Comparison of ENCODE assay signal across 8 mouse cellular contexts in genomic region chr11:68555918-68556584, GRCm38 (mm10). TPM values are rescaled to one million over a fixed set of nuclear protein-coding genes. Genes with fewer than 3 reads are reported as not detected.
DNase-seq lines count a peak whose midpoint lies in the region.

Gene Mfsd6l (plus strand): TSS chr11:68556186.

- H3K36me3 ChIP-seq in forebrain, embryonic 10.5 days (replicated peaks): no peaks in the 10 kb centered on the region
- H3K36me3 ChIP-seq in midbrain, embryonic 10.5 days: no peaks in the 10 kb centered on the region

- H3K27ac ChIP-seq in forebrain, embryonic 10.5 days: no peak within 1 kb of the TSS; the same call in 1 of the 2 replicates
- no peak within 1 kb of the TSS for H3K27ac ChIP-seq in midbrain, embryonic 10.5 days (replicated peaks)

- peaks cover 33% of the 10 kb centered on the region for H3K27me3 ChIP-seq in forebrain, embryonic 10.5 days (ENCODE audit: poor library complexity, severe bottlenecking)
- H3K27me3 ChIP-seq in midbrain, embryonic 10.5 days (ENCODE audit: low read depth, poor library complexity, severe bottlenecking): peaks cover 24% of the 10 kb centered on the region

- H3K9me3 ChIP-seq in forebrain, embryonic 10.5 days: no peaks in the 10 kb centered on the region
- H3K9me3 ChIP-seq in midbrain, embryonic 10.5 days (replicated peaks): no peaks in the 10 kb centered on the region

- H3K4me3 ChIP-seq in forebrain, embryonic 10.5 days: peak within 1 kb of the TSS; percentile 41
- peak within 1 kb of the TSS; percentile 35 for H3K4me3 ChIP-seq in midbrain, embryonic 10.5 days

- peak; percentile 85 for DNase-seq in heart, adult 11 months
- no peak for DNase-seq in heart, postnatal 36 days
- DNase-seq in forebrain, embryonic 10.5 days (ENCODE audit: extremely low spot score, low spot score): no peak
- peak; percentile 86 for DNase-seq in kidney, postnatal 10 days
- no peak for DNase-seq in midbrain, embryonic 10.5 days (ENCODE audit: low spot score)
- DNase-seq in adrenal gland, adult (ENCODE audit: inconsistent age in 2 of 2, low spot score in 1 of 2): no peak
- DNase-seq in adrenal gland, adult 2 months: no peak
- DNase-seq in right cerebral cortex, postnatal 36 days (ENCODE audit: low spot score in 2 of 2): no peak

- H3K4me1 ChIP-seq in forebrain, embryonic 10.5 days: peaks cover 8% of the 10 kb centered on the region
- H3K4me1 ChIP-seq in midbrain, embryonic 10.5 days: peaks cover 11% of the 10 kb centered on the region

- intact Hi-C loops in heart, postnatal 36 days (cut with DNase I): no loop called here

- 6% methylated on average over 37 of the region's 37 CpGs for WGBS in forebrain, embryonic 10.5 days
- WGBS in midbrain, embryonic 10.5 days: 9% methylated on average over 37 of the region's 37 CpGs

RNA-seq across cellular contexts. Expression of gene Mfsd6l, which starts in this region (rescaled TPM):
- not detected for total RNA-seq in heart, postnatal 36 days (2021)
- polyA plus RNA-seq in forebrain, embryonic 10.5 days (2016; fragmentation: Nextera tagmentation; extraction: Ambion mirVana): 0.22 TPM in 1 of 2 replicates, not detected in the other
- polyA plus RNA-seq in midbrain, embryonic 10.5 days (2016; fragmentation: Nextera tagmentation; extraction: Ambion mirVana): not detected in 2 replicates
- under 1 TPM; 0.14 TPM for total RNA-seq in adrenal gland, adult 2 months (2021)
- polyA plus RNA-seq in adrenal gland, adult 2 months (2012; rRNA removed): 0.17 and 0.32 TPM in 2 replicates

Comparison
In these comparisons a context has a peak if more than half of its experiments do, and no peak if none do; other contexts are left out.
1. DNase-seq: peak in heart, adult 11 months (single experiment) and kidney, postnatal 10 days (single experiment); none in heart, postnatal 36 days (0 of 2), forebrain, embryonic 10.5 days (single experiment), midbrain, embryonic 10.5 days (single experiment), adrenal gland, adult (0 of 2), adrenal gland, adult 2 months (single experiment) and right cerebral cortex, postnatal 36 days (0 of 2).